Mouse (Mus musculus) Patski (cell line): ENCODE results near the gene Cass4. TPM values are rescaled to one million over a fixed set of nuclear protein-coding genes. Genes with fewer than 3 reads are reported as not detected.

Experiments
- ATAC-seq: fragments of 100-300 bp; one replicate; pipeline ENCODE4 v1.8.0; 2021
- CTCF ChIA-PET: fragments of 350-600 bp; sonication (Branson Sonifier 250); formaldehyde crosslinking; loops from one replicate; lab custom pipeline; 2022; ENCODE audit warnings: inconsistent platforms; lab: Charles Lee
- POLR2A ChIA-PET: fragments of 350-600 bp; sonication (Branson Sonifier 250); formaldehyde crosslinking; loops from one replicate; lab custom pipeline; 2022; ENCODE audit warnings: antibody characterized with exemption, inconsistent platforms; lab: Charles Lee
- DNase-seq: peaks from one replicate; pipeline ENCODE4 v3.0.0-alpha.2; 2011; ENCODE audit warnings: low read depth, low spot score
- H3K27me3 ChIP-seq: fragments of 371-371 bp; one replicate; pipeline ENCODE4 v1.5.1; 2021
- CTCF ChIP-seq: fragments of 100-300 bp; IDR thresholded peaks from one replicate; pipeline ENCODE4 v1.5.1; 2021
- in situ Hi-C: fragments of 300-500 bp; cut with MboI; formaldehyde crosslinking; loops from 3 replicates; pipeline ENCODE4 v1.11.1; 2018; ENCODE audit warnings: low pct_unique_long_range_greater_than_20kb, mixed read lengths
- polyA plus RNA-seq: library from polyadenylated mRNA; unstranded; gene quantifications from one replicate; pipeline ENCODE4 v1.2.3, GENCODE M21; 2021

Gene Cass4
- polyA plus RNA-seq, 1 experiment from 2014 or later, result not detected

- ATAC-seq (no peak), DNase-seq (no peak)
- CTCF ChIA-PET, result no interaction called here
- TF ChIP-seq CTCF, result no peak
- peaks cover 2% of the 10 kb centered on the region for H3K27me3 ChIP-seq
- POLR2A ChIA-PET, result no interaction called here
- in situ Hi-C loops, result loop anchor here (5.0 kb wide), 1 partner anchor 60 kb away; no protein-coding TSS in a partner anchor
Observed at GRCm38 (mm10) chr2:172437371-172437952, 43.9 kb downstream of the Cass4 start.

GRCm38 (mm10) chr2:172439843-172440639, 46.4 kb downstream of the Cass4 start, which contains the start of gene Rtf2:
Gene Rtf2, plus strand, starts transcription at chr2:172440556.
- POLR2A ChIA-PET, result interaction anchor here (0.7 to 1.0 kb wide), 3 partner anchors 13 to 504 kb away, joined by 3 to 4 read pairs (median 3); no protein-coding TSS in a partner anchor
- in situ Hi-C loops, result loop anchor here (5.0 kb wide), 1 partner anchor 63 kb away; no protein-coding TSS in a partner anchor
- H3K27me3 ChIP-seq, result no peaks in the 10 kb centered on the region
- TF ChIP-seq CTCF, result no peak
- ATAC-seq, result peak; percentile 99
- CTCF ChIA-PET, result interaction anchor here (2.1 kb wide), 1 partner anchor 10 kb away, joined by 5 read pairs; no protein-coding TSS in a partner anchor
- DNase-seq, result peak; percentile 88

- no peak for TF ChIP-seq CTCF
- H3K27me3 ChIP-seq, result no peaks in the 10 kb centered on the region
- CTCF ChIA-PET, result interaction anchor here (2.1 kb wide), 1 partner anchor 10 kb away, joined by 5 read pairs; no protein-coding TSS in a partner anchor
- in situ Hi-C loops, result no loop called here
- ATAC-seq, result peak; percentile 48
- POLR2A ChIA-PET, result interaction anchor here (0.9 kb wide), 1 partner anchor 13 kb away, joined by 3 read pairs; no protein-coding TSS in a partner anchor
- DNase-seq, result no peak
Observed at GRCm38 (mm10) chr2:172440640-172441005, 47.0 kb downstream of the Cass4 start.

DNA sequence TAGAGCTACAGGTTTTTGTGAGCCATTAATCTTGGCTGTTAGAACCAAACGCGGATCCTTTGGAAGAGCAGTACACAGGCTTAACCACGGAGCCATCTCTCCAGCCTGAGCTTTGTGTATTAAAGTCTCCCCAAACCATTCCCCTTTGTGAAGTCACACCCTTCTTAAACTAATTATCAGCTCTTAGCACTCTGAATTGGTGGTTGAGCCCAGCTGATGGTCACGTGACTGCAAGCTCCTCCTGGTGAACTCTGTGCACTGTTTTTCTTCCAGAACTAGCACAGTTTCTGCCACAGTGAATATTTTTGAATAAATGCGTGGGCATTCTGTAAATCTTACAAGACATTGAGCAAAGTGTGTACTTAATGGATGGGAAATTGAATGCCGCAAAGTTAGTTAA, 47.6 kb downstream of the Cass4 start:
- DNase-seq, result no peak
- in situ Hi-C loops, result no loop called here

GRCm38 (mm10) chr2:172445617-172446016, 52.0 kb downstream of the Cass4 start:
- TF ChIP-seq CTCF, result no peak
- in situ Hi-C loops, result no loop called here
- POLR2A ChIA-PET, result no interaction called here

More for the DNA sequence above, 47.6 kb downstream of the Cass4 start:
- no peak for TF ChIP-seq CTCF
- ChIA-PET POLR2A (no interaction called here), CTCF (interaction anchor here (2.1 kb wide), 1 partner anchor 11 kb away, joined by 5 read pairs; no protein-coding TSS in a partner anchor)
- no peaks in the 10 kb centered on the region for H3K27me3 ChIP-seq
- ATAC-seq, result no peak

DNA sequence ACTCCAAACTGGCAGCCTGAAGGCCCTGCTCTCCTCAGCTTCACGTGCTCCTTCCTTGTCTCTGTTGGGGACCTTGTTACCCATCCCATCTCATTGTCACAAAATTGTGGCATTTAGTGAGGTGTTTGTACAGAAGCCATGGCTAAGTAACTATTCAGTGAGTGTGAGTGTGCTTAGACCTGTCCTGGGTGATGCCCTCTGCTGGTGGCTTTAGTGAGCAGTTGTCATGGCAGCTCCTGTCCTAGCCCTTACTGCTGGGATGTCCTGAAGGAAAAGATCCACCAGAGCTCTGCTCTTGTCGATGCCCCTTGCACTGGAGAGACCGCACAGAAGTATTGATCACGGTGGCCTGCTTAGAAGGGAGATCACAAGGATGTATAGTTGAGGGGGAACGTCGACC, 53.7 kb downstream of the Cass4 start:
- ChIA-PET CTCF (interaction anchor here (1.8 kb wide), 1 partner anchor 9 kb away, joined by 4 read pairs; no protein-coding TSS in a partner anchor), POLR2A (no interaction called here)
- DNase-seq (no peak), ATAC-seq (no peak)
- no peak for TF ChIP-seq CTCF
- in situ Hi-C loops, result no loop called here
- H3K27me3 ChIP-seq, result no peaks in the 10 kb centered on the region

More at GRCm38 (mm10) chr2:172445617-172446016, 52.0 kb downstream of the Cass4 start:
- ATAC-seq (no peak), DNase-seq (no peak)
- CTCF ChIA-PET, result interaction anchor here (1.1 kb wide), 2 partner anchors 41 to 68 kb away, joined by 3 read pairs; no protein-coding TSS in a partner anchor
- H3K27me3 ChIP-seq, result no peaks in the 10 kb centered on the region

GRCm38 (mm10) chr2:172448329-172448728, 54.7 kb downstream of the Cass4 start:
- POLR2A ChIA-PET, result no interaction called here
- in situ Hi-C loops, result no loop called here
- CTCF ChIA-PET, result no interaction called here
- no peak for TF ChIP-seq CTCF
- H3K27me3 ChIP-seq, result no peaks in the 10 kb centered on the region
- no peak for DNase-seq
- no peak for ATAC-seq

DNA sequence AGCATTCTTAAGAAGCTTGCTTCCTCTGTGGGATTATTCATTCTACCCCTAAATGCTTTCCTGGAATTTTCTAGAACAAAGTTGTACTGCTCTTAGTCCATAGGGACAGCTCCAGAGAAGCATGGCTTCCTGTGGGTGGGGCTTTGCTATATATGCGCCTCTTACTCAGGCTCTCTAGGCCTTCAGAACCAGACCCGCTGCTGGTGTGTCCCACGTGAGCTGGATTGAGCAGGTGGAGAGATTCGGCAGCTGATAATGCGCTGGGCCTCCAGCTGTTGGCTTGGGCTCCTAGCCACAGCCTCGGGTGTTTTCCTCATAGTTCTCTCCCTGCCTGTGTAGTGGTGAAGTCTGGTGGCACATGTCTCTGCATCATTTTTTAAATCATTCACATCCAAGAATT, 57.0 kb downstream of the Cass4 start:
- no peak for ATAC-seq
- CTCF ChIA-PET, result no interaction called here
- in situ Hi-C loops, result no loop called here

GRCm38 (mm10) chr2:172452031-172452430, 58.4 kb downstream of the Cass4 start:
- ATAC-seq (no peak), DNase-seq (no peak)
- in situ Hi-C loops, result no loop called here
- ChIA-PET POLR2A (no interaction called here), CTCF (no interaction called here)
- no peaks in the 10 kb centered on the region for H3K27me3 ChIP-seq
- TF ChIP-seq CTCF, result no peak

More for the DNA sequence above, 57.0 kb downstream of the Cass4 start:
- POLR2A ChIA-PET, result no interaction called here
- no peak for TF ChIP-seq CTCF
- no peaks in the 10 kb centered on the region for H3K27me3 ChIP-seq
- no peak for DNase-seq

- POLR2A ChIA-PET, result no interaction called here
- no peak for TF ChIP-seq CTCF
Observed at GRCm38 (mm10) chr2:172452458-172452857, 58.9 kb downstream of the Cass4 start.

GRCm38 (mm10) chr2:172458496-172458895, 64.9 kb downstream of the Cass4 start, which contains the start of gene Gcnt7:
Gene Gcnt7, minus strand, starts transcription at chr2:172458596.
- DNase-seq (no peak), ATAC-seq (no peak)
- POLR2A ChIA-PET, result interaction anchor here (0.5 kb wide), 1 partner anchor 39 kb away, joined by 3 read pairs; no protein-coding TSS in a partner anchor
- TF ChIP-seq CTCF, result no peak
- in situ Hi-C loops, result no loop called here
- CTCF ChIA-PET, result no interaction called here
- no peaks in the 10 kb centered on the region for H3K27me3 ChIP-seq

More at GRCm38 (mm10) chr2:172452458-172452857, 58.9 kb downstream of the Cass4 start:
- no peaks in the 10 kb centered on the region for H3K27me3 ChIP-seq
- in situ Hi-C loops, result no loop called here
- CTCF ChIA-PET, result no interaction called here
- no peak for ATAC-seq
- DNase-seq, result no peak
